Mouse (Mus musculus) testis, adult 2 months (tissue): ENCODE measurements around the gene Sema3g.

Experiments
- CTCF ChIP-seq: fragments of 200-500 bp; IDR thresholded peaks from 2 replicates; pipeline ENCODE4 v1.5.1; 2012; ENCODE audit warnings: low read depth, mild to moderate bottlenecking, inconsistent platforms, low read length, moderate library complexity; ENCODE audit not compliant: control insufficient read depth, insufficient read depth, insufficient replicate concordance
- POLR2A ChIP-seq: fragments of 200-500 bp; IDR thresholded peaks from 2 replicates; pipeline ENCODE4 v1.6.1; 2012; ENCODE audit warnings: low read depth, mild to moderate bottlenecking, inconsistent platforms, low read length, moderate library complexity; ENCODE audit not compliant: control insufficient read depth

- no peak for TF ChIP-seq CTCF
- TF ChIP-seq POLR2A, result no peak
Observed at GRCm38 (mm10) chr14:31171386-31171785, 46.3 kb upstream of the Sema3g start.
